Mouse (Mus musculus): ENCODE measurements around the gene Naif1. TPM values are rescaled to one million over a fixed set of nuclear protein-coding genes. Genes with fewer than 3 reads are reported as not detected.

Naif1 gene
- total RNA-seq (2022) = 1 to 10 TPM; 3.2 to 4.7 (median 4.2) TPM

DNA sequence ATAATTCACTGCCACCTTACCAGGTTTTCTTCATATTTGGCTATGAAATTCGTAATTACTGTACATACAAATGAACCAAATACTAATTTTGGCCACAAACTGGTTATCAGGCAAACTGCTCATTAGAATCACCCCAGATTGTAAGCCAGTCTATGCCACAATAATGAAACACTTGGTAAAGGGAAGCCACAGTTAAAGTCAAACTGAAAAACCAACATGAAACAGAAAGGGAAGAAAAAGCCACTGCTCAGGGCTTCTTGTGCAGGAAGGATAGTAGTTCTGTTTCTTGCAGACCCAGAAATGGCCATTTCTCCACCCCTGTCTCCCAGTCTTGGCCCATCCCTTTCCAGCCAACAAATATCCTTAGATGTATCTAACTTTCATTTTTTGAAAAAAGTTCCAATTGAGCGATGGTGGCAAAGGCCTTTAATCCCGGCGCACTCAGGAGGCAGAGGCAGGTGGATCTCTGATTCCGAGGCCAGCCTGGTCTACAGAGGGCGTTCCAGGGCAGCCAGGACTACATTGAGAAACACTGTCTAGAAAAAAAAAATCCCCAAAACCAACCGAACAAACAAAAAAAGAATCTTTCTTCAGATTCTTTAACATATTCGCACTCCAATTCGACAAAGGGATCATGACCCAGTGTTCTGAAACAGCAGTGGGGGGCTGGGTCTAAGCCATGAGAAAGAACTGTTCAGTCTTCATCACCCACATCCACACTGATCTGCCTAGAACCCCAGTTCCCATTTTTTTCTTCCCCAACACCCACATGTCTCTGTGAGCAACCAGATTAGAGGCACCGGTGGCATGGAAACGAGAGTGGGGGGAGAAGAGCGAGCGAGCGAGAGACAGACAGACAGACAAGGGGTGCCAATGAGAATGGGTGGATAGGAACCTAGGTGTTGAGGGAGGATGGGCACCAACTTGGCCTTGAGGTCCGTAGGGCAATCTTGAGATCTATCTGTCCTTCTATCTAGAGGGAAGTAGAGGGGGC lies at the start of gene Naif1:
Gene Naif1, plus strand, starts transcription at position 697 of the 994 bp plus-strand sequence.
- peak in 1 of 2 experiments; percentile 54 for DNase-seq (ENCODE audit: low spot score in 2 of 2)

- DNase-seq (ENCODE audit: low spot score in 2 of 2) = peak; percentile 87 to 98
Observed at GRCm38 (mm10) chr2:32404663-32405062, 45.6 kb upstream of the Naif1 start.

GRCm38 (mm10) chr2:32407144-32407824 lies 43.0 kb upstream of the Naif1 start:
- DNase-seq (ENCODE audit: low spot score in 2 of 2) = no peak

DNA sequence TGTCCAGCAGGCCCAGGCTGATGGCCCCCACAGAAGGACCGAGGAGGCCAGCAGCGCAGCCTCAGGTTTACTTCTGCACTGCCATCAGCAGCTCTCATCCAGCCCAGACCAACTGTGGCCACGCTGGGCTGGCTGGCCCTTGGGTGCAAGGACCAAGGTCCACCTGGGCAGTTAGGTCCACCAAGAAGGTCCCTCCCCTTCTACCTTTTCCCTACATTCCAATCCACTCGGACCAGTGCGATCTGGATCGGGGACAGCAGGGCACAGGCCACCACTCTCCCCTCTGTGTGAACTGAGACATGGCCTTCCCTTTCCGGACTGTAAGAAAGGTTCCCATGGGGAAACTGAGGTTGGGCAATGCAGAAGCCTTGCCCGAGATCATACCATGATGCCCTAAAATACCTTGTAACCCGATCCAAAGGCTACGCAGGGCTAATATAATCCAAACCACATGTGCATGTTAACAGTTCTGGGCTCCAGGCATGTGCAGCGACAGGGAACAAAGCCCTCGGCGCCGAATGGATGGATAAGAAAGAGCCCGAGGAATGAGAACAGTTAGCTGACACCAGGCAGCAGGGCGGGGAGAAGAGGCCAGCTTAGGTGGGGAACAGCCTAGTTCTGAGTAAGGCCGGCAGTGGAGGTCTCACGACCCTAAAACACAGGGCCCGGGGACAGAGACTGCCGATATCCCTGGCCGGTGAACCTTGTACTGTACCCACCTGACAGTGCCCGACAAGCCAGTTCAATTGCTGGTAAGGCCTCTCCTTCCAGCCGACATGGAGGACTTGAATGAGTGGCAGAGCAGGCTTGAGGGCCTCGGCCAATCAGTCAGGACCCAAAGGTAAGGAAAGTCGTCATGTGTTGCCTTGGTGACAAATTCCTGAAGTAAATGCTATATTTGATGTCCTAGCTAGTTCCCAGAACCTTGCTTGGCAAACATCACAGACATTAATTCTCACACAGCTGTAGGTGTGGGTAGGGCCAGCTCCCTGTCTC lies 41.5 kb upstream of the Naif1 start:
- DNase-seq (ENCODE audit: low spot score in 2 of 2) = no peak

DNA sequence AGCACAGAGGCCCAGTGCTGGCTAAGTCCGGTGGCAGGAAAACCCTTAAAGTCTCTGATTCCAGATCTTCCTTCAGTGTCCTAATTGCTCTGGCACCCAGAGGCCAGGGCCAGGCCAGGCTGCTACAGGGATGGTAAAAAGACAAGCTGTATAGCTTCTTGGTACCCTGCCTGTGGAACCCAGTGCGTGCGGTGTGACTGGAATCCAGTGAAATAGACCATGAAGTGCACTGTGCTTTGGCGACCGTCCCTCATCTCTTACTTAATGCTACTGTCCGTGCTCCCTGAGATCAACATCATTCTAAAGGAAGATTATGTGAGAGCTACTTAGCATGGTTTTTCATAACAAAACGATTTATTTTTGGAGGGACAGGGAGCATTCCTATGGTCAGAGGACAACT lies 38.9 kb upstream of the Naif1 start:
- DNase-seq (ENCODE audit: low spot score in 2 of 2) = no peak

DNA sequence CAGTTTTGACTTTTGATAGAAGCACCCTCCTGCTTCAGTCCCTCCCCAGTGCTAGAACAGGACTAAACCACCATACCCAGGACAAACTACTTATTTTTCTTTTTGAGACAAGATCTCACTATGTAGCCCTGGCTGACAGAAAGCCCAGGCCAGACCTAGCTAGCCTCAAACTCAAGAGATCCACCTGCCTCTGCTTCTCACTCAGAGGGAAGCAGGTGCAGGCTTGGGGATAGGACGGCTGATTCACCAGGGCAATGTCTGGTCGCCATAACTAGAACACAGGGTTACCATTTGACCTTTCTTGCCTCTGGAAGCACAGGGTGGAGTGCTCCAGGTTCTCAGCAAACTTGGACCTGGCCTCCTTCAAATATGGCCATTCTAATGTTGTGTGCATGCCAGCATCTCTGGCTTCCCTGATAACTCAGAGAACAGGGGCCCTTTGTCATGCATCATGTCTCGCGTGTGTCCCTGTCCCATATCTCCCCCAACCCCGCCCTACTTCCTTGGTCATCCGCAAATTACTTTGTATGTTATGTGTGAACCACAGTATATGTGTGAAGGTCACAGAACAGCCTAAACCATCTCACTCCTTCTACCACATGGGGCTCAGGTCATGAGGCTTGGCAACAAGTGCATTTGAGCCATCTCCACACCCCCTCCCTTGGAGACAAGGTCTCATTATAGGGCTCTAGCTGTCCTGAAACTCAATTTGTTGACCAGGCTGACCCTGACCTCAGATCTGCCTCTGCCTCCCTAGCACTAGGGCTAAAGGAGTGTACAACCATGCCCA lies 37.3 kb upstream of the Naif1 start:
- no peak for DNase-seq (ENCODE audit: low spot score in 2 of 2)

GRCm38 (mm10) chr2:32413936-32414335 lies 36.3 kb upstream of the Naif1 start:
- DNase-seq (ENCODE audit: low spot score in 2 of 2) = no peak

DNA sequence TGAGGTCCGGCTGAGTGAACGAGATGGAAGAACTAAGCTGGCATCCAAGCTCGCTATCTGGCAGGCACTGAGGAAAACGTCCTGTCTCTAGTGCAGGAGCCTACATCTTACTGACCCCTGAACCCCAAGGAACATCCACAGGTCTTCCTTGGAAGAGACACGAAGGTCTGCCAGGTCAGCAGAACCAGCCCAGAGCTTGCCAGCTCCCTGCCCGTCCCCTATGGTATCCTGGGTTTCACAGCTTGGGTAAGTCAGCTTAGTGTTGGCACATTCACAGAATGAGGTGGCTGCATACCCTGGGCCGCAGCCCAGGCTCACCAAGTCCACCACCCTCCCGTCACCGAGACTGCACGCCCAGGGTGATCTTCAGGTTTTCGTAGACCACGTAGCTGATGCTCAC lies 34.5 kb upstream of the Naif1 start:
- no peak for DNase-seq (ENCODE audit: low spot score in 2 of 2)

DNA sequence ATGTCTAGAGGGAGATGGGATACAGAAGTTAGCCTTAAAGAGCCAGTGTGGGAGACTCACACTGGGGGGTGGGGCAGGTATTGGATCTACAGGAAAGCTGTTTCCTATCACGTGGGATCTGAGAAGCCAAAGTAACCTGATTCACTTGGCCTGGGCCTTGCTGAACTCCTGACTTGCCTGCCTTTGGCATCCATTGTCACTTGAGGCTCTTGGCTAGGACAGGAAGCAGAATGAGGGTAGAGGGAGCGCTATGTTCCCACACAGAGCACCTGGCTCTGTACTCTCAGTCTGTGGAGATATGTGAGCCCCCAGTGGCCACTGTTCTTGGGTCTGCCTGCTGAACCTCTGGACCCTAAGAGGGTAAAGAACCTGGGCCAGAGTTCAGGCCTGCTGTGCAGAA lies 33.7 kb upstream of the Naif1 start:
- no peak for DNase-seq (ENCODE audit: low spot score in 2 of 2)

- no peak for DNase-seq (ENCODE audit: low spot score in 2 of 2)
Observed at GRCm38 (mm10) chr2:32417486-32417885, 32.8 kb upstream of the Naif1 start.

- no peak for DNase-seq (ENCODE audit: low spot score in 2 of 2)
Observed at GRCm38 (mm10) chr2:32418430-32419151, 31.7 kb upstream of the Naif1 start.

DNA sequence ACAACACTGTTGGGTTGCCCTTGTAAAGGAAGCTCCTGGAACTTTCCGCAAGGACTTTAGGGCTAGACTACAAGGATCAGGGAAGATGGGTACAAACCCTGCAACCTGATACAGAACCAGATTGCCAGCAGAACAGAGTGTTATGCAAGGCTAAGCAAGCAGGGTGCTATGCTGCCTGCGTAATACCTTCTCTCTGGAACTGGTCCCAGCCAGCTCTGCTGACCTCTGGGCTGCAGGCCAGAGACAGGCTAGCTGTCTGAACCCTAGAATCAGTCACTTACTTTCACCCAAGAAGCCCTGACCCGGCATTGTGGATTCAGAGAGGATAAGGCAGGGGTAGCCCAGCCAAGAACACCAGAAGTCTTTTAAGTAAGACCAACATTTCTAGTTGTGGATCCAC lies 30.9 kb upstream of the Naif1 start:
- DNase-seq (ENCODE audit: low spot score in 2 of 2) = no peak

GRCm38 (mm10) chr2:32420066-32420608 lies 30.1 kb upstream of the Naif1 start:
- DNase-seq (ENCODE audit: low spot score in 2 of 2) = no peak

- no peak for DNase-seq (ENCODE audit: low spot score in 2 of 2)
Observed at GRCm38 (mm10) chr2:32420647-32421046, 29.6 kb upstream of the Naif1 start.

DNA sequence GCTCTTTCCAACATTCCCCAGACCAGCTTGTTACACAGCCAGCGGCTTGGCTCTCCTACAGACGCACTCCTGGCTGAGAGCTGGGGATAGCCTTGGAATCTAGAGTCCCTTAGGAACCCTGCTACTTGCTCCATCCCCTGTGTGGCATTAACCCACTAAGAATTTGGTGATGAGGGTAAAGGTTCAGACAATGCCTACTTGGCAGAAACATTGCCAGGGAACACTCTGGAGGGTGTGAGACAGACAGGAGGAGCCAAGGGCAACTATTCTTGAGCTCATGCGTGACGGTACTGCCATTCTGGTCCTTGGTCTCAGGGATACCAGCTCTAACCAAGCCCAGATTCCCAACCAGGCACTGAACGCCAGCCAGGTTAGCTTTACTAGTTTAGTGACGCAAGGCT lies 28.4 kb upstream of the Naif1 start:
- DNase-seq (ENCODE audit: low spot score in 2 of 2) = no peak

- no peak for DNase-seq (ENCODE audit: low spot score in 2 of 2)
Observed at GRCm38 (mm10) chr2:32423481-32424331, 26.6 kb upstream of the Naif1 start.

DNA sequence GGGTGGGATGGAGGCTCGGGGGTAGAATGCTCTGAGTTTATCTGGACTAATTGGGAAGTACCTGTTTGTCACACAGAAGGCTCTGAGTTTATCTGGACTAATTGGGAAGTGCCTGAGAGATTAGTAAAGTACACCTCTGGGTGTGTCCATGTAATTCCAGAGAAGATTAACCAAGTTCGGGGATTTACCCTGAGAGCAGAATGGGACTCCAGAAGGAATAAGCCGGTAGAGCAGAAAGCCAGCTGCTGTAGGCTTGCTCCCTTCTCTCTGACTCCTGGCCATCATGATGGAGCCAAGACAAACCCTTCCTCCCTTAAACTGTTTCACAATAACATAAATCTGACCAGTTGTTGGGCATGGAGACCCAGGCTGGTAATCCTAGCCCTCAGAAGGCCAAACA lies 25.5 kb upstream of the Naif1 start:
- no peak for DNase-seq (ENCODE audit: low spot score in 2 of 2)

GRCm38 (mm10) chr2:32425568-32425967 lies 24.7 kb upstream of the Naif1 start:
- no peak for DNase-seq (ENCODE audit: low spot score in 2 of 2)

DNA sequence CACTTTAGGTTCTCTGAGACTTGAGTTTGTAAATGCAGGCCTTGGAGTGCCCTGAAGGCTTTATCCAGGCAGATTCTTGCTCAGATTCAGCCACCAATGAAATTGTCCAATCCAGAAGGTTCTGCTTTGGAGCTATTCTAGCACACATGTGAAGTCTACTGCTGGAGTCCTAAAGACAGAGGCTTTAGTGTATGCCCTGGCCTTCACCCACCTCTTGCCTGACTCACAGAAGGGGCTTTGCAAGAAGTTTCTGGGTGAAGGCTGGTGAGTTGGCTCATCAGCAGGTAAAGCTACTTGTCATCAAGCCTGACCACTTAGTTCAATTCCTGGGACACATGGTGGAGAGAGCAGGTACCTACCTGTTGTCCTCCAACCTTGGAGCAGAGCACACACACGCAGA lies 24.1 kb upstream of the Naif1 start:
- DNase-seq (ENCODE audit: low spot score in 2 of 2) = no peak

All from layer of hippocampus, adult 8-10 months (tissue).